In genomic region chr3:45924338-45924737, GRCm38 (mm10) we compare ENCODE assay signal across 16 mouse cellular contexts.
"Had no signal": no experiment of that assay in that cellular context is flagged by ENCODE, and none has a peak within 500 bp of the region (broad histone marks: within the 10 kb centered on the region; RNA-seq: fewer than 3 reads in every experiment).

No protein-coding gene starts in this region.

- H3K4me1 ChIP-seq: limb, embryonic 13.5 days; megakaryocyte, embryonic 14.5 days; midbrain, embryonic 12.5 days; neural tube, embryonic 12.5 days had no signal

- H3K36me3 ChIP-seq: limb, embryonic 13.5 days; midbrain, embryonic 12.5 days; neural tube, embryonic 12.5 days had no signal

- H3K27me3 ChIP-seq: limb, embryonic 13.5 days; megakaryocyte, embryonic 14.5 days; midbrain, embryonic 12.5 days; neural tube, embryonic 12.5 days had no signal

- H3K4me2 ChIP-seq: limb, embryonic 13.5 days; midbrain, embryonic 12.5 days; neural tube, embryonic 12.5 days had no signal

- H3K27ac ChIP-seq: limb, embryonic 13.5 days; liver, embryonic 14.5 days; midbrain, embryonic 12.5 days; neural tube, embryonic 12.5 days had no signal

- ATAC-seq: lung, postnatal 0 days had no signal

- H3K4me3 ChIP-seq: limb, embryonic 13.5 days; megakaryocyte, embryonic 14.5 days; midbrain, embryonic 12.5 days; neural tube, embryonic 12.5 days had no signal

- DNase-seq: kidney, adult 11 months; kidney, adult 9 months; kidney, postnatal 10 days; layer of hippocampus, adult 9-11 months; layer of hippocampus, postnatal 36 days; left cerebral cortex, postnatal 4 days; lung, adult 18-20 months; lung, postnatal 4 days; right cerebral cortex, postnatal 4 days; thymus, postnatal 4 days had no signal

- H3K9ac ChIP-seq: limb, embryonic 13.5 days; liver, embryonic 14.5 days; midbrain, embryonic 12.5 days; neural tube, embryonic 12.5 days had no signal

- H3K9me3 ChIP-seq: limb, embryonic 13.5 days; megakaryocyte, embryonic 14.5 days; midbrain, embryonic 12.5 days; neural tube, embryonic 12.5 days had no signal
